Mouse (Mus musculus): ENCODE measurements at regions not wholly inside any gene's neighbourhood (a gene's known extent, or its start where the extent isn't known, plus 50 kb on each side); places are given as distances from the start of the nearest gene placed in this dataset.

DNA sequence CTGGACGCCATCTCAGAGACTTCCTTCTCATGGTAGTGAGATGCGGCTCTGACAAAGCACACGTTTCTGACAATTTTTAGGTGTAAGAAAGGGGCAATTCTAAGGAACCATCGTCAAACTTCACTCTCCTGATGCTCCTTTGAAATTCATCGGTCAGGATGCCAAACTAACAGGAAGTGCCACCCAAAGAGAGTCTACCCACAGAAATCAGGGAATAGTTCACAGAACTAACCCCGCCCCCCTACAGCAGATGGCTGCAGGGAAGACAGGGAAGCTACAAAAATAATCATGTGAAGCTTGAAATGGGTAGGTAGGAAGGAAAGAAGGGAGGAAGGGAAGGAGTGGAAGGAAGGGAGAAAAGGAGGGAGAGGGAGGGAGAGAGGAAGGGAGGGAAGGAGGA is 240.1 kb upstream of the Eif4g2 start:
- no peak for DNase-seq

DNA sequence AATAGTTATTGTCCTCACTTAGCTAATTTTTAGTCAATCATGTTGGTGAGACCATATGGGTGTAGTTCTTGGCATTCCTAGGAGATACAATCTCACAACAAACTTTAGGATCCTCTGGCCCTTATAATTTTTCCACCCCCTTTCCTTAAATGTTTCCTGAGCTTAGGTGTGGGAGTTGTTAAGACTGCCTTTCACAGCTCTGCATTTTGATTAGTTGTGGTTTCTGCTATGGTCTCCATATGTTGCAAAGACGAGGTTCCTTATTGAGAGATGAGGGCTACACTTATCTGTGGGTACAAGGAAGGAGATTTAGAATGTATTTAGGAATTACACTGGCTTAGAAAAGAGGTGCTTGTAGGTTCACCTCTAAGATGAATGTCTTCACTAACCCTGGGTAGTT is 237.1 kb upstream of the Eif4g2 start:
- no peak for DNase-seq

DNA sequence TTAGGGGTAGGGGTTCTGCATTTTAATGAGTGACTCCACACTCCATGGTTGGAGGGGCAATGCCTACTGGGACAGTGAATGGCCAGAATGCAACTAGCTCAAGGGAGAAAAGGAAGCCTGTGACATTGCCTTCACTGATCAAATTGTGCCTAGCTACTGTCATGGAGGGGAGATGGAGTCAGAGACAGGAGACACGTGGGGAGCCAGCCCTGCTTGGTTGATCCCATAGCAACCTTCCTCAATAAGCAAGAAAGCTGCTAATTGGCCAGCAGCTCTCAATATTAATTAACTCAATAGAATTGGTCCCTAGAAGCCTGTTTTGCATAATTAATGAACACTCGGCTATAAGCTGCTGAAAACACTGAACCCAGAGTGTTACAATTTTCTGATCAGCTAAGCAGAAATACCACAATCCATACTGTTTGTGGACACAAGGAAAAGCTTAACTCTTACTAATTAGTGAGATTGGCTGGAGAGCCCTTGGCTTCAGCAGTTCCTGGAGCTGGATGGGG is 233.7 kb upstream of the Eif4g2 start:
- DNase-seq = no peak

DNA sequence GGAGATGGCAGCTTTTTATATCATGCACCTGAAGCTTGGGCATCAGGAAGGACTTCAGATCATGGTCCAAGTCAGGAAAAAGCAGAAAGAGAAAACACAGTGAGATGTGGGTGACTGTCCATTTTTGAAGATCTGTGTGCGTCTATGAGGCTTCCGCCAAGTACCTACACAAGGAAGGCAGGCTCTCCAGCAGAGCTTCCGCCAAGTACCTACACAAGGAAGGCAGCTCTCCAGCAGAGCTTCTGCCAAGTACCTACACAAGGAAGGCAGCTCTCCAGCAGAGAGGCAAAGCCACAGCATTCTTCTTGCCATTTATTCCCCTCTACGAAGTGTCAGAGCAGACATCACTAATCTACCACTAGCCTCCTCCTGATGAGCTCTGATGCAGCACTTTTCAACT is 231.1 kb upstream of the Eif4g2 start:
- DNase-seq = no peak

DNA sequence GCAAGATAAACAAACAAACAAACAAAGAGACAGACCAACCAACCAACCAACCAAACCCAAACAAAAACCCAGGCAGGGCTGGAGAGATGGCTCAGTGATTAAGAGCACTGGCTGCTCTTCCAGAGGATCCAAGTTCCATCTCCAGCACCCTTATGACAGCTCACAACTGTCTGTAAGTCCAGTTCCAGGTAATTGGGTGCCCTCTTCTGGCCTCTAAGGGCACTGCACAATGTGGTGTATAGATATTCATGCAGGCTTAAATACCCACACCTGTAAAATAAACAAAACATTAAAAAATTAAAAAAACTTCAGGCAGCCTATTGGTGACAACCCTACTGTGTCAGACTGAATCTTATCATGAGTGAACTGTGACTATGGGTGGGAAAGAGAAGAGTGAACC is 222.4 kb upstream of the Eif4g2 start:
- peak; percentile 17 for DNase-seq

DNA sequence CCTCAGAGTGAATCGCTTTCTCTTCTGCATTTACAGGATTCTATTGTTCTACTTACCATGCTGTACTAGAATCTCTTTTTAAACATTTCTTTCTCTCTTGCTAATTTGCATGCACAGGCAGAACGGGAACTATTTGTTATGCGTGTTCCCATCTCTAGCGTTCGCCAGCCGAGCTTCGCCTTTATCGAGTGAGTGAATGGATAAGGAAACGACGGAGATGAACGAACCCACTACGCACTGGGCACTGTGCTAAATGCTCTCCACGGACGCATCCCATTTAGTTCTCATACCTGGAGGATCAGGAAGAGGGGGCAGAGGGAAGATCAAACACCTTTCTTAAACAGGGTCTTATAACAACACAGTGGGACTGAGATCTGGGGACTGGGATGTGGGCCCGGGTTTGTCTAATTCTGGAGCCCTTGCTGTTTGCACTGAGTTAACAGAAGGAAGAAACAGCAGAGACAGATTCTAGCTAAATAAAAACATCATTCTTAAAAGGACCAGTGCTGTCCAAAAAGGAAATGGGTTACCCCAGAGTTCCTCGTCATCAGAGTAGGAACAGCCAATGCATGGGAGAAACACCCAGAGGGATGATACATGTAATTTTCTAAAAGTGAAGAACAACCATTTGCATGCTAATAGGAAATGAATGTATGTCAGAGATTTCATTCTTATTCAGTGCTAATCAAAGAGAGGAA is 219.1 kb upstream of the Eif4g2 start:
- DNase-seq = no peak

DNA sequence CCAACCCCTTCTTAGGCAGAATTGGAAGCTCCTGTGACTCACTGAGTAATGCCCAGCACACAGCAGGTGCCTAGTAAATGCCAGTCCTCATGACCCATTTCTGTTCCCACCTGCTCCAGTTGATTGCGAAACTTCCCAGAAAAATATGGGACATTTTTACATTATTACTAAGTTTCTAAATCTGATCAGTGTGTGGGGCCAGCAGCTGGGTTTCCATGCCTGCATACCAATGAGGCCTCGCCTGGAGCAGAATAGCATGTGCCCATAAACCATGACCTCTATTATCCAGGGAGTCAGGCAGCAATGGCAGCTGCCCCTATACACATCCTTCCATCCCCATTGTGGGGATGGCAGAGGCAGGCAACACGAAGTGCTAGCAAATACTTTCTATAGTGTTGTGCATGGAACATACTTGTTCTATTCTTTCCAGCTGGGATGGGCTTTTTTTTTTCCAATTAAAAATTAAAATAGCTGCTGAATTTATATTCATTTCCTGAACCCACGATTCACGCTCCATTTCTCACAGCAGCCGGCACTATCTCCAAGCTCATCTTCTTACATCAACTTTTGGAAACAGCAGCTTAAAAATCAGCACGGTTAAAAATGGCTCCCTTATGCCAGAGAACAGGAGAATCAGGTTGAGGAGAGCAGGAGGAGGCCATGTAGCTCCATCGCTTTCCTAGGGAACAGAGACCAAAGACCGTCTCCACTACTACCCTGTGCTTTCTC is 214.5 kb upstream of the Eif4g2 start:
- no peak for DNase-seq

DNA sequence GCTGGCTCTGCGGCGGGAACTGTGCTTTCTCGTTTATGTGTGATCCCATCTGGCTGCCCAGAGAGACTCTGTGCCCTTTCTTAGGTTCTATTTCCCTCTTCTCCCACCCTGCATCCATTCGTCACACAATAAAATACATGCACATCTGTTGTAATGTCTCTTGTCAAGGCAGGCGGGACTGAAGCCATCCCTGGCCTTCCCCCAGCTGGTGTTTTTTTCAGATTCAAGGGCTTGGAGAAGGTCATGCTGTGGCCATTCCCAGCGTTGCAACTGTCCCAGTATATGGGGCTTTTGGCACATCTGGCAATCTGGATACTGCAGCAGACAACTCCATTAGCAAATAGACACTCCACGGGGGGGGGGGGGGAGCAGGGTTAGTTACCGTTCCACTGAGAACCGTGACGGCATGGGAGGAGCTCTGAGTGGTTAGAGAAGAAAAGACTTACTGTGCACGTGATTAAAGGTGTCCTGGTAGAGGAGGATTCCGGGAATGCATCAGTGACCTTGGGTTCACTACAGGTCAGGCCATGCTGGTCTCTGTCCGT is 200.7 kb upstream of the Eif4g2 start:
- DNase-seq = no peak

DNA sequence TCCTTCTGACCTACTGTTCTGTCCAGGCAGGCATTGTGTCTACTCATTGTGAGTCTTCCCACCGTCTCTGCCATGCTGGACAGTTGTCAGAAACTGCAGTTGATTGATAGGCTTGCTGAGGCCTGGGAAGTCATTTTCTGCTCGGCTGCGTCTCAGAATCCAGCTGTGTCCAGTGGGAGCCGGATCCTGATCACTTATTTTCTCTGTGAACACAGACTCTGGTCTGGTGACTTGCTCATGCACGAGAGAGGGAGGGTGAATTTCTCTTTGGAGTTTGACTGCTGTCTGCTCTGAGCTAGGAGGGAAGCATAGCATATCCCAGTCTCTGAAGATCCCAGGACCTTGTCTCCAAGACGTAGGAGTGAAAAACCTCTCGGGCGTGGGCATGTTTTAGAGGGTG is 199.5 kb upstream of the Eif4g2 start:
- DNase-seq = no peak

DNA sequence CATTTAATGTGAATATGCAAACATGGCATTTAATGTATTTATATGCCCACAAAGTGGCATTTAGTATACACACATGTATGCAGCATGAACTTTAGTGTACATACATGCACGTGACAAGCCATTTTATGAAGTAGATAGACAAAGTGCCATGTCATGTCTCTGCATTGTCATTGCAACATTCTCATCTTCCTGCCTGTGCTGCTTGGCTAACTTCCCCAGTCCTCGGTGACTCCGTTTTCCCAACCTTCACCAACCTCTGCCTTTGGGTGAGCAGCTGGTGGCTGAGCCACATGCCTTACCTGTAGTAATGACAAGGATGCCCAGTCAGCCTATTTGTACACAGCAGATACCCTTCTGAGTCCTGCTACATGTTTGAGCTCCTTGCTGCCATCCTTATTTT is 194.9 kb upstream of the Eif4g2 start:
- DNase-seq = no peak

DNA sequence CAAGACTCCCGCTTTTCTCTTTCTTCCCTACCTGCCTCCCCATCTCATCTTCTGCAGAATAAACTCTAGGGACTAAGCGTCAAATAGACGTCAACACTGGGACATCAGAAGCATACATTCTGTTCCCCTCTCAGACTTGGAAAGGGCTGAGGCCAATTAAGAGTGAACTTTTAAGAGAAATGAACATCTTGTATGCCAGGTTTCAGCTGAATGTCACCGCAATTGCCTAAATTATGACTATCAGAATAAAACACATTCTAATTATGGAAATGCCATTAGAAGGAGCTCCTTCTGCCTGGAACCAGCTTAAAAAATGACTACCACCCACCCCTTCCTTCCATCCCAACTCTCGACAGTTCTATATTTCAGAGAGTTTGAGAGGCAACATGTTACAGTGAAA is 191.0 kb upstream of the Eif4g2 start:
- DNase-seq = no peak

DNA sequence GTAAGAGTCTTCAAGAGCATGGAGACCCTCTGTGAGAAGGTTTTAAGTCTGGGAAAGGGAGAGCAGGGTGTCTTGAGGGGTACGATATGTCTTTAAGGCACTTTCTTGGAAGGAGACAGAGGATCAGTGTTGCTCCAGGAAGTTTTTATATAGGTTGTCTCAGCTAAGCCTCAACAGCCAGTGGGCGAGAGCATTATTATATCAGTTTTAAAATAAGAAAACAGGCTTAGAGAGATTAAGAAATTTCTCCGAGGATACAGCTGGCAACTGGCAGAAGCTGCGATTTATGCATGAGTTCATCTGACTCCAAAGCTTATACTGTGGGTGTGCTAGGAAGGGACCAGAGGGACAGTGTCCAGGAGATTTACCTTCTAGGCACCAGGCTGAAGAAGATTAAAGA is 188.0 kb upstream of the Eif4g2 start:
- DNase-seq = no peak

DNA sequence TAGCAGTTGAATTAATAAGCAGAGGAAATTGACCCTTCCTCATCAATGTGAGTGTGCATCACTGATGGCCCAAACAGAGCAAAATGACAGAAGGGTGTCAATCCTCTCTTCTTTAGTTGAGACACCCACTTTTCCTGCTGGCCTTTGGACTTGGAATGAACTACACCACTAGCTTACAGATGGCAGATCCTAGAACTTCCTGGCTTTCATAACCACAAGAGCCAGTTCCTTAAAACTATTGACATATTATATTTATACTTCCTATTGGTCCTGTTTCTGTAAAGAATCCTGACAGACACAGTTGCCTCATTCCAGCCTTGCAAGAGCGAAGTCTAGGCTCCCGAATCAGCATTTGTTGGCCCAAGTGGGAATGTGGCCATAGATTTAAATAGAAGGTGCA is 185.4 kb upstream of the Eif4g2 start:
- no peak for DNase-seq

DNA sequence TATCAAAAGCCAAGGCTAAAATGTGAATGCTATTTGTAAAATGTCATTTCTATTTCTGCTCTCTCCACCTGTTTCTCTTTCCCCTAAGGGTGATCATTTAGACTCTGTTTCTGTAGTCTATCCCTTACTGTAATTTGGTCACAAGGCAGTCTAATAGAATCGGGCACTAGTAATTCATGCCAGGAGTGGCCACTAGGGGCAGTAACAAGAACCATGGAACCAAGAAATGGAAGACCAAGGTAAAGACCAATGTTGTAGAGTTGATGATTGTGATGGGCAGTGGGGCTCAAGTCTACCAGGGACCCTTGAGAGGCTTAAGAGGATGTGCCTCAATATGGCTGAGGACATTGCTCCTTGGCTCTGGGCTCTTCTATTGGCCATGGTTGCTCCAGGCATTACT is 180.5 kb upstream of the Eif4g2 start:
- DNase-seq = peak; percentile 9

DNA sequence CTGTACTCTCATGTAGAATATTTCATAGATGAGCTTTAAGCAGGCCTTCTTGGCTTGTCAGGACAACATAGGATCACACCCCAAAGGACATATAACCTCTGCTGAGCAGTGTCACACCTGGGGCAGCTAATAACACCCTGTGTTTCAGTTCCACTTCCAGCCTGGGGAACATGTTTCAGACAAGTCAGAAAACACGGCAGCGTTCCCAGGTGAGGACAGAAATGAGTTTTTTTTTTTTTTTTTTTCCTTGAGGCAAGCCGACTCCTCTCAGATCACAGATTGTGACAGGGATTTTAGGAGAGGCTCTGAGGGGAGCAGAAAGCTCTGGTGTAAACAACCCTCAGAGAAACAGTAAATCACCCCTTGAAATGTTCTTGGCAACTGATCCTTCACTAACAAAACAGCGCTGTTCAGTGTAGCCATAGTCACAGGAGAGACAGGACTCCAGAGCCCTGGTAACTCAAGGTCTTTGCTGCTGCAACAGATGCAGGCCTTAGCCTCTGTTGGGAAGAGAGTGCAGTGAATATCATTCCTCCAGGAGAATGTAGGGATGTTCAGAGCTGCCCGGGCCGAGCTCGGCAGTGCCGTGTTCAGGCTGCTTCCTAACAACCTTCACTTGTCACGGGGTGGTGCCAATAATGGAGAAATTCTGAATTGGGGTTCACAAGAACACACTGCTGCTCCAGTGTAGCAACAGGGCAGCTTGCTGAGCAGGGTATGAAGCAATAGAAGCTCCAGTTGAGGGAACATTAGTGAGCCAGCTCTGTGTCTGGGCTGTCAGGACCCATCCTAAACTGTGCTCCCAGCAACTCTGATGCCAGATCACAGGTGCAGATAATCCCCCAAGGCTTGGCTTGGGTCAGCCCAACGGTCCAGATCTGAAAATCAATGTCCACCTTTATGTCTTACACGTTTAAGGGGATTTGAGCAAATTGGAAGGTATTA is 177.1 kb upstream of the Eif4g2 start:
- DNase-seq = no peak

DNA sequence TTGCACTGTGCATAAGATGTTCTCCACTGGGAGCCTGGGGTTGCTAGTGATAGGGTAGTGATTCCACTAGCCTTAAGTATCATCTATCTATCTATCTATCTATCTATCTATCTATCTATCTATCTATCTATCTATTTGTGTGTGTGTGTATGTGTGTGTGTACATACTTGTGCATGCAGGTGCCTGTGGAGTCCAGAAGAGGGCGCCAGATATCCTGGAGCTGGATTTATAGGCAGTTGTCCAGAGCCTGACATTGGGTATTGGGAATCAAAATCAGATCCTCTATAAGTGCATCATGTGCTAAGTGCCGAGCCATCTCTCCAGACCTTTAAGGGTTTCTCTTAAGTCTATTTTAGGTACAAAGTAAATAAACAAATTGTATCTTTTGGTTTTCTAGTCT is 175.0 kb upstream of the Eif4g2 start:
- no peak for DNase-seq

DNA sequence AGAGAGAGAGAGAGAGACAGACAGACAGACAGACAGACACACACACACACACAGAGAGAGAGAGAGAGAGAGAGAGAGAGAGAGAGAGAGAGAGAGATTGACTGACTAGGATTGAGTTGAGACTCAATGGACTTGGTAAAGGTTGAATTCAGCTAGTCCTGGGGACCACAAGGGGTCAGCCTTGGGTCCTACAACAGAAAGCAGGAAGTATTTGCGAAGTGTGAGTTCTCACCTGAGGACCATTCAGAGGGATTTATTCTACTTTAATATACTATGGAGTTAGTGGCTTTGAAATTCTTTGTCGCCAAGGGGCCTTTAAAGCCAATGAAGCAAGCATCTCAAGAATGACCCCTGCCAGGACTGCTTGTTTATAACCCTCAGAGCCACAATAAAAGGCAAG is 173.4 kb upstream of the Eif4g2 start:
- DNase-seq = no peak

DNA sequence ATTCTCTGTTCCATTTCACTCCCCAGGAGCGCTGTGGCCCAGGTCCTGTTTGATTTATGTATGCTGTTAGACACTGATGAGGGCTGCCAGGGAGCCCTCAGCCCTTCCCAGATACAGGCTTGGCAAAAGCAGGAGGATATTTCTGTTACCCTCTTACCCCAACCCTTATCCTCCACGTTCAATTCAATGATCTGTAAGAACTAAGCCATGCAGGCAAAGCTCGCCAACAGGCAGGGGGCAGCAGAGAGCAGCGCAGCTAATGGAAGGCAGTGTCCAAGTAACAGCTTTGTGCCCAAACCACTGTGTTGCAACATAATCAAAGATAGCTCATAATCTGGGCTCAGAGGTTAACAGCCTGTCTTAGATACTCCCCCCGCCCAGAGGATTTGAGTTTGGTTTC is 166.8 kb upstream of the Eif4g2 start:
- DNase-seq = peak; percentile 68

DNA sequence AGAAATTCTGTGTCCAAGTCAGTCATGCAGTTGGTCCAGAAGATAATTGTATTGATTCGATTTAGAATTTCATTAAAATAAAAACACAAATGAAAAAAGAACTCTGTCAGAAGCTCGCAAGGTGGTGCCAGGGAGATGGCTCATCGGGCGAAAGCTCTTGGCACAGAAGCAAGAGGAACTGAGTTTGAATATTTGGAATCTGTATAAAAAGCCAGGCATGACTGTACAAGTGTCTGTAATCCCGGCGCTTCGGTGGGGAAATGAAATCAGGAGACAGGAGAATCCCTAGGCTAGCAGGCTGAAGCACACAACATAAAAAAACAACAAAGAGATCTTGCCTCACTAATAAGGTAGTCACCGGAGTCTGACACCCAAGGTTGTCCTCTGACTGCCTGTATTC is 162.7 kb upstream of the Eif4g2 start:
- DNase-seq = no peak

DNA sequence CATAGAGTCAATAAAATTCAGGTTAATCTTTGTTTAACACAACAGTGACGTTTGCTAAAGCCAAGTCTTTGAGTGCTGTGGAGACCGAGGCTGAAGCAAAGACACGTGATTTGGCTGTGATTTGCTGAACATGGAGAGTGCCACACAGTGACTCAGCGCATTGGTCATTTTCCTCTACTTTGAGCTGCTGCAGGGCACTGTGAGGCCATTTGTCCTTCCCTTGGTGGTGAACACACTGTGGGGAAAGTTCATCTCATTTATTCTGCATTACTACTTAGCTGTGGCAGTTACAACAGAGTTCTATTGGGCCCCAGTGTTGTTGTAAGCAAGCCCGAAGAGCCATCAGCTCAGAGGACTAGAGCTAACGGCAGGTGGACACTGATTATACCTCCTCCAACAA is 162.2 kb upstream of the Eif4g2 start:
- no peak for DNase-seq

DNA sequence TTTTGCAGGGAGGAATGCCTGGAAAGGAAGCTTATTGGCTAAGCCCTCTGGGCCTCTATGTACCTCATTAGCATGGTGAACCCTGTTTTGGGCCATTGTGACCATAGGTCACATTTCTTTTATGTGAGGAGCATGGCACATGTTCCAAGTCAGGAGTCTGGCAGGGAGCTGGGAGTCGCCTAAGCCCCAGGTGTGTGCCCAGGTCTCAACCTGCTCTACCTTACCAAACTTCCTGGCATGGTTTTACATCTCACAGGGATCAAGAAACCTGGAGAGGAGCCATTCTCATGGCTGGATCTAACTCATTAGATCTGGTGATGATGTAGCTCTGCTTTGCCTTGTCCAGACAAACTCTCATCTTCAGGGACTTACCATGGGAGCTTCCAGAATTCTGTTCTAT is 161.0 kb upstream of the Eif4g2 start:
- no peak for DNase-seq

DNA sequence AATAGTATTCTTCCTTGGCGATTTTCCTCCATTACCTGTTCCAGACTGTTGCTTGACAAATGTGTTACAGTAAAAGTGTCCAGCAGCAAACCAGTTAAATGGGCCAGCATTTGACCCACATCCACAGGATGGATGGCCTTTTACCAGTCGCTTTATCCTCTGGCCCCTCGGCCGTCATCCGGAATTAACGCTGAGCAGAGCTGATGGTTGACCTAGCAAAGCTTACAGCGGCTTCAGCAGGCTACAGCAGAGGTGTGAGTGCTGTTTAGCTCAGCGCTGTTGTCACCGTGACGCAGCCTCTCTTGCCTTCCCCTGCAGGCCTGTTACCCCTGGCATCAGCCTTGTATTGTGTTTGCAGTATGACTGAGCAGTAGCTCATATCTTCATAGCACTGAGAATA is 159.8 kb upstream of the Eif4g2 start:
- no peak for DNase-seq

DNA sequence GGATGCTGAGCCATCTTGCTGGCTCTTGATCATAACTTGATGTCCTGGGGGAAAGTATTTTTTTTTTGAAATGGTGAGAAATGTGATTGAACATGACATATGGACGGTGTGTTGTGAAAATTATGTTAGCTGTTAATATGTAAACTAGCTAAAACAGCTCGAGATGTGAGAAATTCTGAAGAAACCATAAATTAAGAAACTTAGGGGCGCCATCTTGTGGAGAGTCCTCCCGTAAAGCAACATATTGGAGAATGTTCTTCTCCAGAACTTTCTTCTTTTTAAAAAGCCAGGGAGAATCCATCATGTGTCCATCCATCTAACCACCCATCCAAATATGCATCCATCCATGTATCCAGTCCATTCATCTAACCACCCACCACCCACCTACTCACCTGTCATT is 158.7 kb upstream of the Eif4g2 start:
- peak; percentile 12 for DNase-seq

Data from thymus, postnatal 14 days (tissue).